Mouse (Mus musculus): Measurements from ENCODE around the gene Pla2g15. TPM values are rescaled to one million over a fixed set of nuclear protein-coding genes. Genes with fewer than 3 reads are reported as not detected.
"Not testable (repeated sequence)": the region's sequence is repeated elsewhere in the genome, so short reads cannot be mapped to it uniquely, and the experiment has no call there.

Gene Pla2g15
- polyA plus RNA-seq, 1 experiment from 2014 or later: 9.8 TPM

GRCm38 (mm10) chr8:106176891-106177290 is 26.7 kb downstream of the Pla2g15 start:
- Histone ChIP-seq H3K9me3 (replicated peaks) (no peaks in the 10 kb centered on the region), H3K4me3 (no peak overlapping the region), H3K9ac (no peak overlapping the region), H3K27ac (no peak overlapping the region), H3K27me3 (replicated peaks) (no peaks in the 10 kb centered on the region), H3K4me2 (no peak overlapping the region), H3K4me1 (peaks cover 19% of the 10 kb centered on the region), H3K36me3 (peaks cover 8% of the 10 kb centered on the region; the same call in 1 of the 2 replicates)
- no peak for ATAC-seq
- WGBS (ENCODE audit: insufficient replicate concordance): 56% methylated on average over 1 of the region's 1 CpGs

- 63% methylated on average over 1 of the region's 1 CpGs for WGBS (ENCODE audit: insufficient replicate concordance)
- Histone ChIP-seq H3K9ac (no peak overlapping the region), H3K4me2 (no peak overlapping the region), H3K27ac (no peak overlapping the region), H3K9me3 (replicated peaks) (no peaks in the 10 kb centered on the region), H3K4me1 (peaks cover 19% of the 10 kb centered on the region), H3K27me3 (replicated peaks) (no peaks in the 10 kb centered on the region), H3K36me3 (peaks cover 8% of the 10 kb centered on the region; the same call in 1 of the 2 replicates), H3K4me3 (no peak overlapping the region)
- no peak for ATAC-seq
Measured at GRCm38 (mm10) chr8:106177594-106177993, 27.4 kb downstream of the Pla2g15 start.

DNA sequence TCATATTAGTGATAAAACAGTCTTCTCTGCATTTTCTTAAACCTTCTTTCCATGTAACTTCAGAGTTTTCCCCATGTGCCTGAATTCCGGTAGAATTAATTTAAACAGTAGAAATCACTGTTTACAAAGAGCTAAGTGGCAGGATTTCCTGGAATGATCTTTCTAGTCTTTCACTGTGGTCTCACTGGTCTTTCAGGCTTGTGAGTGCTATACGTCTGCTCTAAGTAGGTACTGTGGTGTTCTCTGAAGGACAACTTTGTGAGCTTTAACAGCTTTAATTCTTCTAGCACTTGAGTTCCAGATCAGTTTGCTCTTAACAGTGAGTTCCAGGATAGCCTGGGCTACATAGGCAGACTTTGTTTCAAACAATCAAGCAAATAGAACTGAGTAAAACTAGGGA is 28.2 kb downstream of the Pla2g15 start:
- Histone ChIP-seq H3K36me3 (peaks cover 8% of the 10 kb centered on the region; the same call in 1 of the 2 replicates), H3K27ac (no peak overlapping the region), H3K4me1 (peaks cover 16% of the 10 kb centered on the region), H3K27me3 (replicated peaks) (no peaks in the 10 kb centered on the region), H3K4me2 (no peak overlapping the region), H3K4me3 (no peak overlapping the region), H3K9ac (no peak overlapping the region), H3K9me3 (replicated peaks) (no peaks in the 10 kb centered on the region)
- ATAC-seq: no peak
- WGBS (ENCODE audit: insufficient replicate concordance): 69% methylated on average over 2 of the region's 2 CpGs

DNA sequence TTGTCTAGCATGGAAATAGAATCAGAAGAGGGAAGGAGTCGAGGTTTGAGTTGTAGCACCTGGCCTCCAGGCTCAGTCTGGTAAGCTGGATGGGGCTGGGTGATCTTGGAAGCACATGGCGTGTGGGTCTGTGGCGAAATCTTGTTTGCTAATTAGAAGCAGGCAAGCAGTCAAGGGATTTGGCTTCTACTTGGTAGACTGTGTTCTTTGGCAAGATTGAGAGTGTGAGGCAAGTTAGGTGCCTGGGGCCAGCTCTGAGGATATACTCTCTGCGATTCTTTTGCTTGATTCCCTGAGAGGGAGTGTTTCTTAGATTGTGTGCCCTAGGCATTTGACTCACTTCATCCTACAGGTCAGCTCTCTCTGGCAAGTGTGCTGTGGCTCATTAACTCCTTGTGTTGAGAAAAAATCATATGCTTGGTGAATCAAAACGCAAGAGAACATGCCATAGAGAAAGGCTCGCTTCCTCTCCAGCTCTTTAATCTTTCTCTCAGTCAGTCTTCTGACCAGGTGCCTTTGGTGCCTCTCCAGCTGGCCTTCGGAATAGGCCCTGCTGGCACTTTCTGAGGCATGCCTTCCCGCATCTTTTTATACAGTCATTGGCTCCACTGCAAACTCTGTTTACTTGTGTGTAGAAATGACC is 35.5 kb downstream of the Pla2g15 start:
- peaks cover 14% of the 10 kb centered on the region; the same call in 1 of the 2 replicates for H3K4me1 ChIP-seq
- H3K4me3 ChIP-seq: no peak overlapping the region
- H3K9me3 ChIP-seq (replicated peaks): no peaks in the 10 kb centered on the region
- H3K4me2 ChIP-seq: no peak overlapping the region
- H3K9ac ChIP-seq: no peak overlapping the region
- peaks cover 20% of the 10 kb centered on the region for H3K36me3 ChIP-seq
- no peaks in the 10 kb centered on the region; the same call in 1 of the 2 replicates for H3K27me3 ChIP-seq (replicated peaks)
- 80% methylated on average over 8 of the region's 8 CpGs for WGBS (ENCODE audit: insufficient replicate concordance)
- no peak for ATAC-seq
- no peak overlapping the region for H3K27ac ChIP-seq

DNA sequence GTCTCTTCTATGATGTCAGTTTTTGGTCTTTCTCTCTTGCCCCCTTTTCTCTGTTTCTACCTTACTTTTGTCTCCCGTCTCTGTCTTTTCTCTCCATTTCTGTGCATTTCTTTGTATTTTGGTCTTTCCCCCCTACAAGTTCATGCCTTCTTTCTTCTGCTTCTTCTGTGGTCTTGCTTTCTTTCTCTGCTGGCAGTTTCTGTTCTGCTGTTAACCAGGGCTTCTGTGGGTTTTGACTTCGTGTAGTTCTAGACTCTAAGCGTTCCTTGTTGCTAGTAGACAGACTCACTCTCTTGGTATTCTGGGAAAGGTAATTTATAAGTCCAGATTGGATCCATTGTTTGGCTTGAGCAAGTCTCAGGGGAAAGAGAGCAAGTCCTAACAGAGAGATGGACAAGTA is 36.2 kb downstream of the Pla2g15 start:
- 63% methylated on average over 3 of the region's 3 CpGs for WGBS (ENCODE audit: insufficient replicate concordance)
- Histone ChIP-seq H3K4me2 (no peak overlapping the region), H3K9me3 (replicated peaks) (no peaks in the 10 kb centered on the region), H3K9ac (no peak overlapping the region), H3K27ac (no peak overlapping the region), H3K4me1 (peaks cover 20% of the 10 kb centered on the region), H3K4me3 (no peak overlapping the region), H3K27me3 (replicated peaks) (no peaks in the 10 kb centered on the region; the same call in 1 of the 2 replicates), H3K36me3 (peaks cover 20% of the 10 kb centered on the region)
- no peak for ATAC-seq

- ATAC-seq: no peak
- WGBS (ENCODE audit: insufficient replicate concordance): 87% methylated on average over 4 of the region's 4 CpGs
- no peak overlapping the region for H3K27ac ChIP-seq
- no peak overlapping the region for H3K4me3 ChIP-seq
- peaks cover 11% of the 10 kb centered on the region for H3K27me3 ChIP-seq (replicated peaks)
- H3K4me2 ChIP-seq: no peak overlapping the region
- H3K9ac ChIP-seq: no peak overlapping the region
- H3K4me1 ChIP-seq: peaks cover 29% of the 10 kb centered on the region
- no peaks in the 10 kb centered on the region for H3K9me3 ChIP-seq (replicated peaks)
- H3K36me3 ChIP-seq: peaks cover 41% of the 10 kb centered on the region
Measured at GRCm38 (mm10) chr8:106189162-106189561, 39.0 kb downstream of the Pla2g15 start.

DNA sequence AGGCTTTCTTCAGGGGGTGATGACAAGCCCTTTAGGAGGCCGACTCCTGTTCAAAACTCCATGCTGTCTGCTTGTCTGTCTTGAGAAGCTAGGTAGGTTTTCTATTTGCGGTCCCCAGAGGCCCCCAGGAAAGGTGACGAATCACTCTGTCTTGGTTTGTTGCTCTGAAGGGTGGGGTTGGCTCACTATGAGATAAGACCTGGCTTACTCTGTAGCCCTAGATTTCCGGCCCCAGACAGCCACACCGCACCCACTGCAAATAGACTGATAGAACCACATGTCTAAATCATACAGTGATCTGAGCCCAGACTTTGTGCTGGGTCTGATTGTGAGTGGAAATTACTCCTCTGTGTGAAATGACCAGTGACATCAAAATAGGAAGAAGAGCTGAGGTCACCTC is 41.4 kb downstream of the Pla2g15 start:
- Histone ChIP-seq H3K36me3 (peaks cover 58% of the 10 kb centered on the region), H3K4me1 (peaks cover 29% of the 10 kb centered on the region), H3K27me3 (replicated peaks) (peaks cover 11% of the 10 kb centered on the region), H3K27ac (no peak overlapping the region), H3K9me3 (replicated peaks) (no peaks in the 10 kb centered on the region), H3K4me3 (no peak overlapping the region), H3K4me2 (no peak overlapping the region), H3K9ac (no peak overlapping the region)
- WGBS (ENCODE audit: insufficient replicate concordance): 21% methylated on average over 5 of the region's 5 CpGs
- ATAC-seq: peak; percentile 81

DNA sequence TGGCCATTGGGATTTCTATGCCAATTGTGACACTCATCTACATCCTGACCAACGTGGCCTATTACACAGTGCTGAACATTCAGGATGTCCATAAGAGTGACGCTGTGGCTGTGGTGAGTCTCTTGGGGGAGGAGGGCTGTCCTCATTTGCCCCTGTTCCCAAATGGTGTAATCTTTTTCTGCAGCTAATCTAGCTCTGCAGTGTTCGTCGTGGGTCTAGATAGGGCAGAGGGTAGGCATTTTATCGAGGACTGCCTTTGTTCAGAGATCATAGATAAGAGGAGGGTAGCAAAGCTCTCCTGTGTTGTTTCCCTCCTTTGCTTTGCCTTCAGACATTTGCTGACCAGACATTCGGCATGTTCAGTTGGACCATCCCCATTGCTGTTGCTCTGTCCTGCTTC is 43.0 kb downstream of the Pla2g15 start:
- H3K27ac ChIP-seq: no peak overlapping the region
- peaks cover 17% of the 10 kb centered on the region for H3K4me1 ChIP-seq
- ATAC-seq: no peak
- peaks cover 11% of the 10 kb centered on the region for H3K27me3 ChIP-seq (replicated peaks)
- WGBS (ENCODE audit: insufficient replicate concordance): 35% methylated on average over 6 of the region's 6 CpGs
- H3K36me3 ChIP-seq: peaks cover 63% of the 10 kb centered on the region
- no peak overlapping the region for H3K4me2 ChIP-seq
- H3K4me3 ChIP-seq: no peak overlapping the region
- H3K9ac ChIP-seq: no peak overlapping the region
- H3K9me3 ChIP-seq (replicated peaks): no peaks in the 10 kb centered on the region

- H3K27me3 ChIP-seq (replicated peaks): peaks cover 11% of the 10 kb centered on the region
- H3K4me3 ChIP-seq: no peak overlapping the region
- H3K9ac ChIP-seq: no peak overlapping the region
- no peak overlapping the region for H3K4me2 ChIP-seq
- H3K4me1 ChIP-seq: peaks cover 15% of the 10 kb centered on the region
- ATAC-seq: no peak
- H3K27ac ChIP-seq: no peak overlapping the region
- no peaks in the 10 kb centered on the region for H3K9me3 ChIP-seq (replicated peaks)
- 51% methylated on average over 5 of the region's 5 CpGs for WGBS (ENCODE audit: insufficient replicate concordance)
- peaks cover 67% of the 10 kb centered on the region for H3K36me3 ChIP-seq
Measured at GRCm38 (mm10) chr8:106194062-106194461, 43.9 kb downstream of the Pla2g15 start.

DNA sequence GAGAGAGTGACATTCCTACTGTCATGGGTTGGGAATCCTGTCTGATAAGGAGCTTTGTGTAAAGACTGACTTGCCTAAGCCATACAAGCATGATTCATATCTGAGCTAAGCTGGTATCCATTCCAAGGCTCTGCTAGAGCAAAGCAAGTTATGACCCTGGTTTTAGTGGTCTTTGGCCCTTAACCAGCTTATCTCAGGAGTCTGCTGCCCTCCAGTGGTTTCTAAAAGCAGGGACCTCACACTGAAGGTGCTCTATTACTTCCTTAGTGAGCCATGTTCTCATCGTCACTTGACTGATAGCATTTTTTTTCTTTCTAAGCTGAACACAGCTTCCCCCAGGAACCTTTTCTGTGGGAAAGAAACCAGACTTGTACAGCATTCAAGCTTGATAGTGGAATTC is 48.5 kb downstream of the Pla2g15 start:
- WGBS (ENCODE audit: insufficient replicate concordance): 14% methylated on average over 1 of the region's 1 CpGs
- ATAC-seq: 0 out of 2 replicates have a peak, but pooled peaks have one; percentile 46

DNA sequence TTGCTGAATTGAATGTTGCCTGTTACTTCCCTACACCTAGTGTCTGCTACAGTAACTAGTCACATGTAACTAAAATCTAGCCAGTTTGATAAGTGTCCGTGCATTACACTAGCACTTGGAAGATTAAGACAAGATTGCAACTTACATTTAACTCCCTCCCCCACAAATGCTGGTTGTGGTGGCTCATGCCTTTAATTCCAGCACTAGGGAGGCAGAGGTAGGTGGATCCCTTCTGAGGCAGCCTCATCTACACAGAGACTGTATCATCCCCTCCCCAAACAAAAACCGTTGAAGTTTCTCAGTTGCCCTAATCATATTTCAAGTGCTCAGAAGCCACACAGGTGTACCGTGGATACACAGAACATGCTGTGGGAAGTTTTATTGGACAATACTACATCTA is 49.4 kb downstream of the Pla2g15 start:
- H3K4me1 ChIP-seq; ATAC-seq; H3K4me2 ChIP-seq; H3K27me3 ChIP-seq (replicated peaks); H3K9ac ChIP-seq; H3K27ac ChIP-seq; H3K9me3 ChIP-seq (replicated peaks); H3K4me3 ChIP-seq: not testable (repeated sequence)
- peaks cover 92% of the 10 kb centered on the region for H3K36me3 ChIP-seq
- WGBS (ENCODE audit: insufficient replicate concordance): 81% methylated on average over 3 of the region's 3 CpGs

More for the DNA sequence above, 48.5 kb downstream of the Pla2g15 start:
- Histone ChIP-seq H3K36me3 (peaks cover 89% of the 10 kb centered on the region), H3K9ac (no peak overlapping the region), H3K4me1 (no peaks in the 10 kb centered on the region), H3K9me3 (replicated peaks) (no peaks in the 10 kb centered on the region), H3K27ac (no peak overlapping the region), H3K4me2 (no peak overlapping the region), H3K27me3 (replicated peaks) (peaks cover 4% of the 10 kb centered on the region; the same call in 1 of the 2 replicates), H3K4me3 (no peak overlapping the region)

GRCm38 (mm10) chr8:106210035-106210731 is 60.0 kb downstream of the Pla2g15 start:
- H3K4me3 ChIP-seq: peak overlapping the region; percentile 72
- no peaks in the 10 kb centered on the region for H3K9me3 ChIP-seq (replicated peaks)
- H3K4me1 ChIP-seq: peaks cover 27% of the 10 kb centered on the region
- peak; percentile 68 for ATAC-seq
- peak overlapping the region; percentile 85 for H3K27ac ChIP-seq
- peak overlapping the region; percentile 85 for H3K4me2 ChIP-seq
- peak overlapping the region; percentile 85 for H3K9ac ChIP-seq
- WGBS (ENCODE audit: insufficient replicate concordance): under 1% methylated on average over 35 of the region's 35 CpGs
- H3K27me3 ChIP-seq (replicated peaks): no peaks in the 10 kb centered on the region
- peaks cover 62% of the 10 kb centered on the region for H3K36me3 ChIP-seq
